32 mouse cellular contexts compared by ENCODE assay signal in genomic region chr1:171904011-171904410, GRCm38 (mm10). TPM values are rescaled to one million over a fixed set of nuclear protein-coding genes. Genes with fewer than 3 reads are reported as not detected.
"Had no signal": no experiment of that assay in that cellular context is flagged by ENCODE, and none has a peak within 500 bp of the region (broad histone marks: within the 10 kb centered on the region; RNA-seq: fewer than 3 reads in every experiment).

No protein-coding gene starts in this region.

- H3K9me3 ChIP-seq: hindbrain, embryonic 15.5 days; limb, embryonic 13.5 days; limb, embryonic 15.5 days had no signal

- H3K36me3 ChIP-seq: heart, embryonic 10.5 days; heart, embryonic 12.5 days; hindbrain, embryonic 10.5 days; hindbrain, embryonic 13.5 days; hindbrain, embryonic 15.5 days; kidney, embryonic 15.5 days; limb, embryonic 13.5 days; limb, embryonic 15.5 days; liver, embryonic 12.5 days had no signal

- H3K4me1 ChIP-seq: heart, embryonic 10.5 days; heart, embryonic 12.5 days; hindbrain, embryonic 10.5 days; hindbrain, embryonic 13.5 days; hindbrain, embryonic 15.5 days; kidney, embryonic 15.5 days; limb, embryonic 13.5 days; limb, embryonic 15.5 days; liver, embryonic 12.5 days had no signal

- ATAC-seq: hindbrain, postnatal 0 days; intestine, embryonic 16.5 days; liver, embryonic 12.5 days had no signal

- H3K27ac ChIP-seq: gastrocnemius, adult 2 months; heart, embryonic 10.5 days; hindbrain, embryonic 10.5 days; hindbrain, embryonic 13.5 days; hindbrain, embryonic 15.5 days; hindbrain, postnatal 0 days; kidney, embryonic 15.5 days; kidney, postnatal 0 days; limb, embryonic 13.5 days; limb, embryonic 15.5 days; liver, embryonic 12.5 days; liver, embryonic 14.5 days had no signal

- H3K9ac ChIP-seq: heart, embryonic 12.5 days; hindbrain, embryonic 13.5 days; hindbrain, embryonic 15.5 days; kidney, embryonic 15.5 days; limb, embryonic 13.5 days; limb, embryonic 15.5 days; liver, embryonic 12.5 days; liver, embryonic 14.5 days had no signal

- H3K27me3 ChIP-seq: heart, embryonic 12.5 days; hindbrain, embryonic 13.5 days; hindbrain, embryonic 15.5 days; kidney, embryonic 15.5 days; limb, embryonic 13.5 days; limb, embryonic 15.5 days; liver, embryonic 12.5 days had no signal

- DNase-seq: gastrocnemius, adult 2 months; gastrocnemius, postnatal 10 days; gastrocnemius, postnatal 25 days; heart, adult 18-20 months; heart, postnatal 10 days; heart, postnatal 4 days; kidney, adult 11 months; kidney, adult 2 months; kidney, adult 9 months; kidney, postnatal 14 days; kidney, postnatal 36 days; layer of hippocampus, adult 9-11 months; left cerebral cortex, postnatal 4 days had no signal

- H3K4me2 ChIP-seq: heart, embryonic 12.5 days; hindbrain, embryonic 13.5 days; hindbrain, embryonic 15.5 days; kidney, embryonic 15.5 days; limb, embryonic 13.5 days; limb, embryonic 15.5 days; liver, embryonic 12.5 days had no signal

- H3K4me3 ChIP-seq: gastrocnemius, adult 2 months; heart, embryonic 10.5 days; heart, embryonic 12.5 days; hindbrain, embryonic 10.5 days; hindbrain, embryonic 13.5 days; hindbrain, embryonic 15.5 days; kidney, embryonic 15.5 days; limb, embryonic 13.5 days; limb, embryonic 15.5 days; liver, embryonic 12.5 days had no signal

RNA-seq across cellular contexts. Expression of gene Gm10521, which starts 8.5 kb away (rescaled TPM):
- total RNA-seq: gastrocnemius, adult 2 months; gastrocnemius, postnatal 25 days; hindbrain, postnatal 0 days; layer of hippocampus, adult 18-20 months; left cerebral cortex, postnatal 4 days had no signal
- polyA plus RNA-seq: heart, embryonic 10.5 days; heart, embryonic 12.5 days; heart, embryonic 14.5 days; heart, embryonic 16.5 days; hindbrain, embryonic 10.5 days; hindbrain, embryonic 13.5 days; hindbrain, embryonic 15.5 days; hindbrain, postnatal 0 days; intestine, embryonic 14.5 days; intestine, embryonic 16.5 days; kidney, embryonic 15.5 days; kidney, postnatal 0 days; limb, embryonic 11.5 days; limb, embryonic 13.5 days; limb, embryonic 15.5 days; liver, embryonic 12.5 days had no signal

RNA-seq across cellular contexts. Expression of gene Slamf6, which starts 13.3 kb away (rescaled TPM):
- total RNA-seq: gastrocnemius, adult 2 months; gastrocnemius, postnatal 25 days; layer of hippocampus, adult 18-20 months; layer of hippocampus, postnatal 25 days; left cerebral cortex, postnatal 4 days had no signal
- polyA plus RNA-seq: heart, embryonic 12.5 days; hindbrain, embryonic 10.5 days; hindbrain, embryonic 13.5 days; intestine, embryonic 14.5 days; limb, embryonic 11.5 days; limb, embryonic 15.5 days had no signal
